Mouse (Mus musculus) heart, embryonic 14.5 days (tissue): ENCODE data around the gene Olfr1495. TPM values are rescaled to one million over a fixed set of nuclear protein-coding genes. Genes with fewer than 3 reads are reported as not detected.

Experiments
- ATAC-seq: fragments of 200-750 bp; cut with Nextera tagmentation; 2 replicates; pipeline ENCODE4 v1.8.0; 2017; ENCODE audit warnings: low read depth, moderate TSS enrichment; ENCODE audit not compliant: insufficient number of reproducible peaks, insufficient read depth, low FRiP score
- H3K27ac ChIP-seq, 2 experiments: fragments of 200-500 bp in 1 of 2; fragments of 300-500 bp in 1 of 2; sonication (generic) in 1 of 2; replicated peaks in 1 of 2; 2 replicates each; pipeline ENCODE4 v1.5.1; 2012 to 2014; ENCODE audit warnings: low read depth in 2 of 2, low read length in 2 of 2, control low read depth in 1 of 2, mild to moderate bottlenecking in 1 of 2, mixed read lengths in 1 of 2; ENCODE audit not compliant: control insufficient read depth in 1 of 2, insufficient read depth in 1 of 2
- H3K27me3 ChIP-seq: fragments of 300-500 bp; sonication (generic); 2 replicates; pipeline ENCODE4 v1.6.1; 2014; ENCODE audit warnings: mild to moderate bottlenecking, low read length, control low read depth; ENCODE audit not compliant: control insufficient read depth, insufficient read depth
- H3K36me3 ChIP-seq: fragments of 300-500 bp; sonication (generic); 2 replicates; pipeline ENCODE4 v1.6.1; 2014; ENCODE audit warnings: mild to moderate bottlenecking, control low read depth, low read length, mixed read lengths; ENCODE audit not compliant: control insufficient read depth, insufficient read depth
- H3K4me1 ChIP-seq, 2 experiments: fragments of 200-500 bp in 1 of 2; fragments of 300-500 bp in 1 of 2; sonication (generic) in 1 of 2; 2 replicates each; pipeline ENCODE4 v1.6.1; 2012 to 2014; ENCODE audit warnings: low read length in 2 of 2, control low read depth in 1 of 2, mixed read lengths in 1 of 2; ENCODE audit not compliant: control insufficient read depth in 2 of 2, insufficient read depth in 2 of 2
- H3K4me2 ChIP-seq: fragments of 300-500 bp; sonication (generic); 2 replicates; pipeline ENCODE4 v1.6.1; 2014; ENCODE audit warnings: mild to moderate bottlenecking, low read length
- H3K4me3 ChIP-seq, 2 experiments: fragments of 200-500 bp in 1 of 2; fragments of 300-500 bp in 1 of 2; sonication (generic) in 1 of 2; 2 replicates each; pipeline ENCODE4 v1.5.1; 2012 to 2014; ENCODE audit warnings: low read length in 2 of 2, mild to moderate bottlenecking in 2 of 2, control low read depth in 1 of 2, low read depth in 1 of 2, moderate library complexity in 1 of 2; ENCODE audit not compliant: control insufficient read depth in 1 of 2, insufficient read depth in 1 of 2
- H3K9ac ChIP-seq: fragments of 300-500 bp; sonication (generic); 2 replicates; pipeline ENCODE4 v1.6.1; 2014; ENCODE audit warnings: mild to moderate bottlenecking, low read length
- H3K9me3 ChIP-seq: fragments of 300-500 bp; sonication (generic); 2 replicates; pipeline ENCODE4 v1.6.1; 2016; ENCODE audit warnings: low read length, control low read depth; ENCODE audit not compliant: control insufficient read depth
- WGBS: fragments of 180-500 bp; shearing (Covaris S2); extraction: QIAGEN DNeasy Blood & Tissue Kit; methylation state at CpG from one replicate; pipeline ENCODE4 v1.1.7; 2014; 5-methylcytosine and 5-hydroxymethylcytosine counted together
- polyA plus RNA-seq: library from polyadenylated mRNA; unstranded; fragments of >200 nt; fragmentation: Nextera tagmentation; extraction: Ambion mirVana; gene quantifications from 2 replicates; pipeline ENCODE4 v1.2.1, GENCODE M21; 2014

Gene Olfr1495
- polyA plus RNA-seq: not detected in 2 replicates

DNA sequence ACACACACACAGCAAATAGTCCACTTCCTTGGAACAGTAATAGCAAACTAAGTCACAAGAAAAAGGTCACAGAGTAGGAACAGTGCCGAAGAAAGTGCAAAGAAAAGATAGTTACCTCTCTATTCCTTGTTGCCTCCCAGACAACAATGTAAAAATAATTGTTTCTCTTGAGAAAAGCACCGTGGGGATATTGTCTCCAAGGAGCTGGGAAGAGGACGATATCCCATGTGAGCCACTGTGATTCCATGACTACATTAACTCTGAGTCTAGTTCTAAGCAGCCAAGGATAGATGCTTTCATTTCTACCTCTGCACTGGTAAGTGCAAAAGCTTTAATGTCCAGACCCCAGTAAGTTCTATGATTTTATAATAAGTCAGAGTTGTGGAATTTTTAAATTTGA lies at the start of gene Olfr1495:
Gene Olfr1495, plus strand, starts transcription at position 301 of the 400 bp plus-strand sequence.
- H3K9me3 ChIP-seq: 0 out of 2 replicates have a peak, but pooled peaks cover 3% of the 10 kb centered on the region
- WGBS: 59% methylated on average over 3 of the region's 3 CpGs
- no peaks in the 10 kb centered on the region for H3K36me3 ChIP-seq
- H3K27ac ChIP-seq: no peak within 1 kb of the TSS
- no peak for ATAC-seq
- no peak within 1 kb of the TSS for H3K4me3 ChIP-seq
- H3K27me3 ChIP-seq: no peaks in the 10 kb centered on the region
- no peak within 1 kb of the TSS for H3K4me2 ChIP-seq
- no peaks in the 10 kb centered on the region for H3K4me1 ChIP-seq
- H3K9ac ChIP-seq: no peak within 1 kb of the TSS

DNA sequence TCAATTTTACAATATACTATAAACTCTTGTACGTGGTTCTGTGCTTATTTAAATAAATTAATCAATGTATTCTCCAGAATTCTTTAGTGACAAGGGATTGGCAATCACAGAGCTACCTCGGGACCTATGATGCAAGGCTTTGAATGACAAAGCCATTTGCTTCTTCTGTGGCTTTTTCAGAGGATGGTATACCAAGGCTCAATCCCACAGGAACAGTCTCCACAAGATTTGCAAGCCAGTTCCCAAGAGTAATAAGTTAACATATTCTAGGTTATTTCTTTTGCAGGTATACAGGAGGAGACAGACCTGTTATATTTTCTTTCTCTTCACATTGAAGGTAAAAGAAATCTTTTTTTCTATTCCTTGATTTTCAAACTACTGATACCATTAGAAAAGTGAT lies 41.4 kb upstream of the Olfr1495 start, which contains the start of gene Olfr1493-ps1:
Gene Olfr1493-ps1, plus strand, starts transcription at position 301 of the 400 bp plus-strand sequence.
- WGBS: 41% methylated on average over 2 of the region's 2 CpGs
- Histone ChIP-seq H3K4me3 (no peak within 1 kb of the TSS), H3K4me2 (no peak within 1 kb of the TSS), H3K9ac (no peak within 1 kb of the TSS), H3K27ac (no peak within 1 kb of the TSS), H3K4me1 (no peaks in the 10 kb centered on the region), H3K9me3 (peaks cover 3% of the 10 kb centered on the region; the same call in 1 of the 2 replicates), H3K27me3 (no peaks in the 10 kb centered on the region), H3K36me3 (no peaks in the 10 kb centered on the region)
- ATAC-seq: no peak

DNA sequence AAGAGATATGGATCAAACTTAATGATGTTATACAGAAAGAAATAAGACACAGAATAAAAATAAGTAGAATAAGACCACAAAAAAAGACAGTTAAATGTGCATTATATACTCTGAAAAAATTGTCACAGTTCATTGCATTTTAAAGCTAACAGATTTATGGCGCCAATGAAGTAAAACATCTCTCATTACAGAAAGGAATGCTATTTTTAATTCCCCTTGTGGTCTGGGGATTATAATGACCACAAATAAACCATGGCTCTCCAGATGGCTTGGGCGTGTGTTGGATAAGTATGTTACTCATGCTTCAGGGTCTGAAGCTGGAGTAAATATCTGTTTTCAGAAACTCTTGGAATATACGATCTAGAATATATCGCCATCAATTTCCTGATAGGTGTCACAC lies 25.0 kb upstream of the Olfr1495 start, which contains the start of gene Olfr1494:
Gene Olfr1494, plus strand, starts transcription at position 301 of the 400 bp plus-strand sequence.
- WGBS: 82% methylated on average over 4 of the region's 4 CpGs
- Histone ChIP-seq H3K4me1 (no peaks in the 10 kb centered on the region), H3K27ac (no peak within 1 kb of the TSS), H3K36me3 (no peaks in the 10 kb centered on the region), H3K4me3 (no peak within 1 kb of the TSS), H3K4me2 (no peak within 1 kb of the TSS), H3K9me3 (peaks cover 3% of the 10 kb centered on the region; the same call in 1 of the 2 replicates), H3K9ac (no peak within 1 kb of the TSS), H3K27me3 (no peaks in the 10 kb centered on the region)
- ATAC-seq: no peak

DNA sequence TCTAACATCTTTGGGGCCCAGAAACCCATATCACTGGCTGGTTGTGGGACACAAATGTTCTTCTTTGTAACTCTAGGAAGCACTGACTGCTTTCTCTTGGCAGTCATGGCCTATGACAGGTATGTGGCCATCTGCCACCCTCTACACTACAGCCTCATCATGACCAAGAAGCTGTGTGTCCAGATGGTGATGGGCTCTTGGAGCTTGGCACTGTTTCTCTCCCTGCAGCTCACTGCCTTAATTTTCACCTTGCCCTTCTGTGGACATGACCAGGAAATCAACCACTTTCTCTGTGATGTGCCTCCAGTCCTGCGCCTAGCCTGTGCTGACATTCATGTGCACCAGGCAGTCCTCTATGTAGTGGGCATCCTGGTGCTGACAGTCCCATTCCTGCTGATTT lies 15.0 kb upstream of the Olfr1495 start:
- no peak overlapping the region for H3K9ac ChIP-seq
- no peaks in the 10 kb centered on the region for H3K27me3 ChIP-seq
- WGBS: 67% methylated on average over 1 of the region's 1 CpGs
- H3K27ac ChIP-seq: no peak overlapping the region
- ATAC-seq: no peak
- H3K4me2 ChIP-seq: no peak overlapping the region
- H3K4me1 ChIP-seq: no peaks in the 10 kb centered on the region
- H3K36me3 ChIP-seq: no peaks in the 10 kb centered on the region
- H3K4me3 ChIP-seq: no peak overlapping the region
- H3K9me3 ChIP-seq: no peaks in the 10 kb centered on the region

DNA sequence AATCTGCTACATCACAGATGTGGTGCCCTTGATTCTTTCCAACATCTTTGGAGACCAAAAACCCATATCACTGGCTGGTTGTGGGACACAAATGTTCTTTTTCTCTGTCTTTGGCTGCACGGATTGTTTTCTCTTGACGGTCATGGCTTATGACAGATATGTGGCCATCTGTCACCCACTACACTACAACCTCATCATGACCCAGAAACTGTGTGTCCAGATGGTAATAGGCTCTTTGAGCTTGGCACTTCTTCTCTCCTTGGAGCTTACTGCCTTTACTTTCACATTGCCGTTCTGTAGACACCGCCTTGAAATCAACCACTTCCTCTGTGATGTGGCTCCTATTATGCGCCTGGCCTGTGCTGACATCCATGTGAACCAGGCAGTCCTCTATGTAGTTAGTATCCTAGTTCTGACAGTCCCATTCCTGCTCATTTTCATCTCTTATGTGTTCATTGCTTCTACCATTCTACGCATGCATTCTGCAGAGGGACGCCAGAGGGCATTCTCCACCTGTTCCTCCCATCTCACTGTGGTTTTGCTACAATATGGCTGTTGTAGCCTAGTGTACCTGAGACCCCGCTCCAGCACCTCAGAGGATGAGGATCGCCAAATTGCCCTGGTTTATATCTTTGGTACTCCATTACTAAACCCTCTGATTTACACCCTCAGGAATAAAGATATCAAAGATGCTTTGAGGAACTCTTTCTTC lies 4.3 kb downstream of the Olfr1495 start:
- no peak for ATAC-seq
- H3K4me1 ChIP-seq: no peaks in the 10 kb centered on the region
- H3K27ac ChIP-seq: no peak overlapping the region
- no peak overlapping the region for H3K4me2 ChIP-seq
- H3K9ac ChIP-seq: no peak overlapping the region
- no peaks in the 10 kb centered on the region for H3K27me3 ChIP-seq
- WGBS: 81% methylated on average over 9 of the region's 9 CpGs
- no peaks in the 10 kb centered on the region for H3K36me3 ChIP-seq
- 0 out of 2 replicates have a peak, but pooled peaks cover 3% of the 10 kb centered on the region for H3K9me3 ChIP-seq
- H3K4me3 ChIP-seq: no peak overlapping the region

DNA sequence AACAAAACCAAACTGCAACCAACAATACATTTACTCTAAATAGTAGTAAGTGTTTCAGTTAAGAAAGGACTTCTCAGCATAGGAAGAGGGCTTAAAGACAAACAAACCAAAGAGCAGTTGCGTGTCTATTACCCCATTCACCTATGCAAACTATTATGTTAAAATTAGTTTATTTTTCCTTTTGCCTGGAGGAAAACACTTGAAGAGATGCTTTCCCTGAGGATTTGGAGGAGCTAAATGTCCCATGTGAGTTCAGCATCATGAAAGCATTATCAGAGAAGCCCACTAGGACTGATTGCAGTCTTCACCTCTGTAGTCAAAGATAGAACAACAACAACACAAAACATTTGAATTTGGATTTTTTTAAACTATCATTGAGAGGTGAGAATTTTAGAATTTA lies 13.2 kb downstream of the Olfr1495 start, which contains the start of gene Olfr1496:
Gene Olfr1496, plus strand, starts transcription at position 301 of the 400 bp plus-strand sequence.
- Histone ChIP-seq H3K4me1 (no peaks in the 10 kb centered on the region), H3K9me3 (no peaks in the 10 kb centered on the region), H3K27ac (no peak within 1 kb of the TSS), H3K9ac (no peak within 1 kb of the TSS), H3K27me3 (no peaks in the 10 kb centered on the region), H3K4me2 (no peak within 1 kb of the TSS), H3K36me3 (no peaks in the 10 kb centered on the region), H3K4me3 (no peak within 1 kb of the TSS)
- WGBS: 76% methylated on average over 1 of the region's 1 CpGs
- ATAC-seq: no peak

DNA sequence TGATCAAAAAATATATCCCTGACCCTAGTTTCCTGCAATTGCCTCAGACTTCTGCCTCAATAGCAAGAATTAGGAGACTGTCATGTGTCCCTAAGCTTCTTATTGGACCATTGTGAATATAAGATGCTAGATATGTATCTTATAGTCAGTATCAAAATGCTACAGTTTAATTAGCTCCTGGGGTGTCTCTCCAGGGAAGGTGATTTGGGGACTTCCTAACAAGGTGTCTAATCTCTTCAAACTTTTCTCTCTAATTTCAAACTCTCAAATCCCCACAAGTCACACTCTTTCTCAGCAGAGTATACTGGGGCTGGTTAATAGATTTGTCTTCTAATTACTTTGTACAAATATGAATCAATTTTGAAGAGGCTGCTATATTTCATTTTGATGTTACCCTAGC lies 33.7 kb downstream of the Olfr1495 start, which contains the start of gene Olfr1497:
Gene Olfr1497, minus strand, starts transcription at position 101 of the 400 bp plus-strand sequence.
- no peaks in the 10 kb centered on the region for H3K27me3 ChIP-seq
- ATAC-seq: no peak
- H3K4me3 ChIP-seq: no peak within 1 kb of the TSS
- no peak within 1 kb of the TSS for H3K27ac ChIP-seq
- no peaks in the 10 kb centered on the region for H3K4me1 ChIP-seq
- H3K9ac ChIP-seq: no peak within 1 kb of the TSS
- H3K36me3 ChIP-seq: no peaks in the 10 kb centered on the region
- H3K9me3 ChIP-seq: no peaks in the 10 kb centered on the region
- no peak within 1 kb of the TSS for H3K4me2 ChIP-seq
